Mouse (Mus musculus): ENCODE data around the gene Ryr2.

Gene Ryr2

GRCm38 (mm10) chr13:11532014-11532890 is 574.5 kb downstream of the Ryr2 start:
- DNase-seq, result no peak

- DNase-seq, result no peak
Measured at GRCm38 (mm10) chr13:11523612-11524011, 583.1 kb downstream of the Ryr2 start.

GRCm38 (mm10) chr13:11520765-11521164 is 586.0 kb downstream of the Ryr2 start:
- DNase-seq, result no peak

- no peak for DNase-seq
Measured at GRCm38 (mm10) chr13:11511540-11512177, 595.1 kb downstream of the Ryr2 start.
